11 mouse cellular contexts compared by ENCODE assay signal in genomic region chr4:142589084-142589741, GRCm38 (mm10).
DNase-seq lines count a peak whose midpoint lies in the region; ATAC-seq and TF ChIP-seq lines count a peak whose summit lies in the region.
"Had no signal": no experiment of that assay in that cellular context is flagged by ENCODE, and none has a peak within 500 bp of the region (broad histone marks: within the 10 kb centered on the region; RNA-seq: fewer than 3 reads in every experiment).

No protein-coding gene starts in this region.

- no peaks in the 10 kb centered on the region for H3K4me1 ChIP-seq in lung, postnatal 0 days (ENCODE audit: insufficient read depth, low read depth, low read length)
- H3K4me1 ChIP-seq in hindbrain, embryonic 15.5 days (replicated peaks): peaks cover 30% of the 10 kb centered on the region
- H3K4me1 ChIP-seq in kidney, embryonic 16.5 days (ENCODE audit: insufficient read depth, low read length): peaks cover 12% of the 10 kb centered on the region
- H3K4me1 ChIP-seq in midbrain, embryonic 16.5 days (ENCODE audit: control insufficient read depth, insufficient read depth, low read length): peaks cover 25% of the 10 kb centered on the region
- H3K4me1 ChIP-seq: heart, embryonic 15.5 days had no signal

- H3K4me3 ChIP-seq in lung, postnatal 0 days (ENCODE audit: low read depth, low read length): no peak overlapping the region
- H3K4me3 ChIP-seq in hindbrain, embryonic 15.5 days: no peak overlapping the region
- H3K4me3 ChIP-seq in kidney, embryonic 16.5 days (ENCODE audit: low read length): no peak overlapping the region
- no peak overlapping the region for H3K4me3 ChIP-seq in midbrain, embryonic 16.5 days (ENCODE audit: low read depth, low read length)
- H3K4me3 ChIP-seq: heart, embryonic 15.5 days; myocyte had no signal

- H3K4me2 ChIP-seq in lung, postnatal 0 days (replicated peaks; ENCODE audit: low read depth, low read length): no peak overlapping the region
- H3K4me2 ChIP-seq in hindbrain, embryonic 15.5 days: peak overlapping the region; percentile 46; the same call in 1 of the 2 replicates
- peak overlapping the region; percentile 39 for H3K4me2 ChIP-seq in kidney, embryonic 16.5 days (replicated peaks; ENCODE audit: low read depth, low read length)
- H3K4me2 ChIP-seq in midbrain, embryonic 16.5 days (ENCODE audit: low read length): no peak overlapping the region; the same call in 1 of the 2 replicates
- H3K4me2 ChIP-seq: heart, embryonic 15.5 days had no signal

- ATAC-seq in lung, postnatal 0 days: peak; percentile 80
- no peak for ATAC-seq in hindbrain, embryonic 15.5 days (ENCODE audit: low FRiP score, low read depth)
- ATAC-seq in kidney, embryonic 16.5 days (ENCODE audit: low FRiP score, low TSS enrichment): peak; percentile 68; the same call in 1 of the 2 replicates
- ATAC-seq in midbrain, embryonic 16.5 days: 0 out of 2 replicates have a peak, but pooled peaks have one; percentile 6

- H3K27me3 ChIP-seq in lung, postnatal 0 days (replicated peaks; ENCODE audit: insufficient read depth, low read length): no peaks in the 10 kb centered on the region
- H3K27me3 ChIP-seq in hindbrain, embryonic 15.5 days: no peaks in the 10 kb centered on the region
- H3K27me3 ChIP-seq in kidney, embryonic 16.5 days (ENCODE audit: insufficient read depth, low read length): no peaks in the 10 kb centered on the region
- H3K27me3 ChIP-seq in midbrain, embryonic 16.5 days (ENCODE audit: control insufficient read depth, insufficient read depth, low read depth, low read length): no peaks in the 10 kb centered on the region

- H3K36me3 ChIP-seq in lung, postnatal 0 days (ENCODE audit: insufficient read depth, low read length): no peaks in the 10 kb centered on the region
- H3K36me3 ChIP-seq in hindbrain, embryonic 15.5 days: no peaks in the 10 kb centered on the region
- no peaks in the 10 kb centered on the region for H3K36me3 ChIP-seq in kidney, embryonic 16.5 days (ENCODE audit: insufficient read depth, low read length)
- H3K36me3 ChIP-seq in midbrain, embryonic 16.5 days (ENCODE audit: control insufficient read depth, insufficient read depth, low read length): no peaks in the 10 kb centered on the region
- H3K36me3 ChIP-seq: heart, embryonic 15.5 days had no signal

- TF ChIP-seq EP300 in lung, postnatal 0 days (IDR thresholded peaks at IDR 0.05): no peak

- DNase-seq in lung, postnatal 0 days (ENCODE audit: low spot score): peak; percentile 26
- DNase-seq in lung, postnatal 14 days: no peak
- no peak for DNase-seq in liver
- no peak for DNase-seq in adrenal gland, postnatal 10 days
- no peak for DNase-seq in cerebellum, adult 11-12 months
- DNase-seq: thymus, adult 2 months had no signal

- no peak overlapping the region for H3K27ac ChIP-seq in lung, postnatal 0 days (ENCODE audit: low read length)
- H3K27ac ChIP-seq in hindbrain, embryonic 15.5 days (replicated peaks): peak overlapping the region; percentile 59
- H3K27ac ChIP-seq in kidney, embryonic 16.5 days (ENCODE audit: low read length): peak overlapping the region; percentile 52
- H3K27ac ChIP-seq in midbrain, embryonic 16.5 days (ENCODE audit: low read length): peak overlapping the region; percentile 80
- H3K27ac ChIP-seq: heart, embryonic 15.5 days had no signal

- no peak overlapping the region for H3K9ac ChIP-seq in lung, postnatal 0 days (replicated peaks; ENCODE audit: low read depth)
- no peak overlapping the region for H3K9ac ChIP-seq in hindbrain, embryonic 15.5 days
- H3K9ac ChIP-seq in kidney, embryonic 16.5 days (replicated peaks; ENCODE audit: low read length): no peak overlapping the region
- no peak overlapping the region for H3K9ac ChIP-seq in midbrain, embryonic 16.5 days (ENCODE audit: low read depth, low read length)
- H3K9ac ChIP-seq: heart, embryonic 15.5 days had no signal

- no peaks in the 10 kb centered on the region for H3K9me3 ChIP-seq in lung, postnatal 0 days (ENCODE audit: low read length)
- H3K9me3 ChIP-seq in hindbrain, embryonic 15.5 days: no peaks in the 10 kb centered on the region
- H3K9me3 ChIP-seq in kidney, embryonic 16.5 days (ENCODE audit: low read length): no peaks in the 10 kb centered on the region
- H3K9me3 ChIP-seq in midbrain, embryonic 16.5 days (replicated peaks; ENCODE audit: control insufficient read depth, low read length, poor library complexity, severe bottlenecking): no peaks in the 10 kb centered on the region
- H3K9me3 ChIP-seq: heart, embryonic 15.5 days had no signal

- 39% methylated on average over 7 of the region's 7 CpGs for WGBS in lung, postnatal 0 days
- WGBS in hindbrain, embryonic 15.5 days: 65% methylated on average over 7 of the region's 7 CpGs
- 32% methylated on average over 7 of the region's 7 CpGs for WGBS in kidney, embryonic 16.5 days
- 60% methylated on average over 7 of the region's 7 CpGs for WGBS in midbrain, embryonic 16.5 days

- TF ChIP-seq CTCF in lung, postnatal 0 days (IDR thresholded peaks at IDR 0.05): no peak

Comparison
In these comparisons a context has a peak if more than half of its experiments do, and no peak if none do; other contexts are left out.
1. H3K4me2 ChIP-seq: peak in hindbrain, embryonic 15.5 days (single experiment) and kidney, embryonic 16.5 days (single experiment); none in lung, postnatal 0 days (single experiment) and midbrain, embryonic 16.5 days (single experiment).